Mouse (Mus musculus) midbrain, postnatal 0 days (tissue): ENCODE data around the gene Slc35a5. TPM values are rescaled to one million over a fixed set of nuclear protein-coding genes. Genes with fewer than 3 reads are reported as not detected.

Experiments
- ATAC-seq: fragments of 200-750 bp; cut with Nextera tagmentation; 2 replicates; pipeline ENCODE4 v1.8.0; 2017; ENCODE audit warnings: moderate number of reproducible peaks, mild to moderate bottlenecking, moderate TSS enrichment, moderate library complexity; ENCODE audit not compliant: low FRiP score
- DNase-seq: peaks from one replicate; pipeline ENCODE4 v3.0.0-alpha.2; 2015; ENCODE audit warnings: low spot score
- H3K27ac ChIP-seq: fragments of 300-500 bp; sonication (generic); 2 replicates; pipeline ENCODE4 v1.5.1; 2014; ENCODE audit warnings: low read depth, mild to moderate bottlenecking, low read length, mixed read lengths
- H3K27me3 ChIP-seq: fragments of 300-500 bp; sonication (generic); 2 replicates; pipeline ENCODE4 v1.6.1; 2014; ENCODE audit warnings: low read length, control low read depth, mixed read lengths; ENCODE audit not compliant: insufficient read depth
- H3K36me3 ChIP-seq: fragments of 300-500 bp; sonication (generic); 2 replicates; pipeline ENCODE4 v1.6.1; 2014; ENCODE audit warnings: low read length, control low read depth, mixed read lengths; ENCODE audit not compliant: insufficient read depth
- H3K4me1 ChIP-seq: fragments of 300-500 bp; sonication (generic); 2 replicates; pipeline ENCODE4 v1.6.1; 2014; ENCODE audit warnings: mild to moderate bottlenecking, control low read depth, antibody characterized with exemption, low read length, mixed read lengths; ENCODE audit not compliant: insufficient read depth
- H3K4me2 ChIP-seq: fragments of 300-500 bp; sonication (generic); 2 replicates; pipeline ENCODE4 v1.6.1; 2014; ENCODE audit warnings: low read depth, mild to moderate bottlenecking, low read length, mixed read lengths; ENCODE audit not compliant: poor library complexity, severe bottlenecking
- H3K4me3 ChIP-seq: fragments of 300-500 bp; sonication (generic); 2 replicates; pipeline ENCODE4 v1.5.1; 2014; ENCODE audit warnings: low read depth, mild to moderate bottlenecking, low read length, moderate library complexity
- H3K9ac ChIP-seq: fragments of 300-500 bp; sonication (generic); replicated peaks from 2 replicates; pipeline ENCODE4 v1.6.1; 2014; ENCODE audit warnings: mild to moderate bottlenecking, low read length, moderate library complexity, mixed read lengths; ENCODE audit not compliant: poor library complexity, severe bottlenecking
- H3K9me3 ChIP-seq: fragments of 300-500 bp; sonication (generic); 2 replicates; pipeline ENCODE4 v1.6.1; 2016; ENCODE audit warnings: low read length, control low read depth
- CTCF ChIP-seq: IDR thresholded peaks from 2 replicates; pipeline ENCODE4 v1.5.1; 2016; ENCODE audit warnings: antibody characterized with exemption, mild to moderate bottlenecking
- WGBS: fragments of 180-500 bp; shearing (Covaris S2); extraction: QIAGEN DNeasy Blood & Tissue Kit; methylation state at CpG from one replicate; pipeline ENCODE4 v1.1.7; 2014; 5-methylcytosine and 5-hydroxymethylcytosine counted together
- polyA plus RNA-seq: library from polyadenylated mRNA; unstranded; fragments of >200 nt; fragmentation: Nextera tagmentation; extraction: Ambion mirVana; gene quantifications from 2 replicates; pipeline ENCODE4 v1.2.1, GENCODE M21; 2015
- total RNA-seq: library from RNA; depleted of rRNA; stranded (reverse); fragments of >200 nt; gene quantifications from 2 replicates; pipeline ENCODE4 v1.2.3, GENCODE M21; 2014

Slc35a5 gene
- total and polyA plus RNA-seq, 2 experiments from 2014 or later = 30.3 to 35.0 TPM

DNA sequence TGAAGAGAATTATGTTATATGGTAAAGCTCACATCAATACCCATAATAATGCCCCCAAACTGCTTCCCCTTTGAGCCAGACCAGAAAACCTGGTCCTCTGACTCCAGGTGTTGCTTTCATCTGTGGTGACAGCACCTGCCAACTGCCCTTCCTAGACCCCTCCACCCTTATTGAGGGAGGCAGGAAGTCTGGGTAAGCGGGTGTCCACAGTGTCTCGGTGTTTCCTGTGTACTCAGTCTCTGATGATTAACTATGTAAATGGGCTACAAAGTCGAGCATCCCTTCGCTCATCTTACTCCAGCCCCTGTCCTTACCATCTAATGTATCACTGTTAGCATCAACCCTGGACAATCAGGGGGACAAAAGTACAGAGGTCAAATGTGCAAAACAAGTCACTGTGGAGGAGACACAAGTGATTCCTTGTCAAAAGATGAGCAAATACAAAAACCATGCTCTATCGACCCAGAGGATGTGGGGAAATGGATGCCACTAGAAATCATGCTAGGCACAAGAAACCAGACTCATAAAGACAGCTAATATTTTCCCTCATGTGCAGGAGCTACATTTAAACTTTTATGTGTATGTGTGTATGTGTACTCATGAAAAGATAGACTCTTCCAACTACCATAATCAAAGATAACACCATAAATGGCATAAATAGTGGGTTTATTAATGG is 50.2 kb downstream of the Slc35a5 start:
- no peak overlapping the region for H3K4me3 ChIP-seq
- DNase-seq (no peak), ATAC-seq (no peak)
- H3K4me1 ChIP-seq = no peaks in the 10 kb centered on the region
- no peaks in the 10 kb centered on the region for H3K27me3 ChIP-seq
- H3K9ac ChIP-seq = no peak overlapping the region
- TF ChIP-seq CTCF = no peak
- H3K36me3 ChIP-seq = no peaks in the 10 kb centered on the region
- H3K4me2 ChIP-seq = no peak overlapping the region
- no peaks in the 10 kb centered on the region for H3K9me3 ChIP-seq
- WGBS = 78% methylated on average over 5 of the region's 5 CpGs
- no peak overlapping the region for H3K27ac ChIP-seq

GRCm38 (mm10) chr16:45104993-45105392 is 53.5 kb downstream of the Slc35a5 start:
- Histone ChIP-seq H3K27me3 (no peaks in the 10 kb centered on the region), H3K4me1 (no peaks in the 10 kb centered on the region), H3K9ac (no peak overlapping the region), H3K36me3 (no peaks in the 10 kb centered on the region), H3K27ac (no peak overlapping the region), H3K4me2 (no peak overlapping the region), H3K4me3 (no peak overlapping the region), H3K9me3 (no peaks in the 10 kb centered on the region)
- no peak for DNase-seq
- 65% methylated on average over 3 of the region's 3 CpGs for WGBS
- no peak for TF ChIP-seq CTCF
- ATAC-seq = no peak

DNA sequence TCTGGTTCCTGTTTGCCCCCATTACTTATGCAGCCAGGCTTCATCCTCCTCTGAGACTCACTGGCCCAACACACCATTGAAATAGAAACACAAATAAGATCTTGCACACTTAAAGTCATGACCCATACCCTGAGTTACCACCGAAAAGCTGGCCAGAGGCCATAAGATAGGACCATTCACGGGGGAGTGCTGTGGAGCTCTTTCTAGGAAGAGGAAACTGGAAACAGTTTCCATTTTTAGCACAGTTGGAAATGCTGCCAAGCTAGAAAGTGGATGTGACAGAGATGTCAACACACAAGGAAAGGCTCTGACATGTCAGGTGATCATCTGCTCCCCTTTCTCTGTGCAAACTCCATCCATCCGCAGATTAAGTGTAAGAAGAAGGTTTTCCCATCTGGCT is 57.6 kb downstream of the Slc35a5 start:
- Histone ChIP-seq H3K27me3 (no peaks in the 10 kb centered on the region), H3K4me2 (no peak overlapping the region), H3K9me3 (no peaks in the 10 kb centered on the region), H3K4me1 (no peaks in the 10 kb centered on the region), H3K9ac (no peak overlapping the region), H3K27ac (no peak overlapping the region), H3K36me3 (no peaks in the 10 kb centered on the region), H3K4me3 (no peak overlapping the region)
- DNase-seq = no peak
- 72% methylated on average over 3 of the region's 3 CpGs for WGBS
- TF ChIP-seq CTCF = no peak
- ATAC-seq = no peak

DNA sequence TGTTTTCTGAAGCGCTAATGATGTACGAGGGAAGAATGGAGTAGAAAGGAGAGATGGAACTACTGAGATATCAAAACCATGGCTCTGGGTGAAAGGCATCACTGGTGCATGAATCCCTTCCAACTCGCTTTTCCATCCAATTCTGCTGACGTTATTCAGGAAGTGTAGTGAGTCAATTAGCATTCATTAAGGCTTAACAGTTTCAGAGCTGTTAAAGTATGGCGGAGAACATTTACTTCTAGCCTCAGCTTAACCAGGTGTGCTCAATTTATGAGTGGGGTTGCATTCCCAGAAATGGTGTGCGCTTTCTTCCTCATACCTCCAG is 59.7 kb downstream of the Slc35a5 start:
- no peak overlapping the region for H3K4me3 ChIP-seq
- 72% methylated on average over 6 of the region's 6 CpGs for WGBS
- H3K9me3 ChIP-seq = no peaks in the 10 kb centered on the region
- no peak overlapping the region for H3K27ac ChIP-seq
- DNase-seq = peak; percentile 24
- no peak overlapping the region for H3K9ac ChIP-seq
- no peaks in the 10 kb centered on the region for H3K36me3 ChIP-seq
- no peak overlapping the region for H3K4me2 ChIP-seq
- no peak for TF ChIP-seq CTCF
- 0 out of 2 replicates have a peak, but pooled peaks cover 4% of the 10 kb centered on the region for H3K4me1 ChIP-seq
- no peak for ATAC-seq
- H3K27me3 ChIP-seq = no peaks in the 10 kb centered on the region

DNA sequence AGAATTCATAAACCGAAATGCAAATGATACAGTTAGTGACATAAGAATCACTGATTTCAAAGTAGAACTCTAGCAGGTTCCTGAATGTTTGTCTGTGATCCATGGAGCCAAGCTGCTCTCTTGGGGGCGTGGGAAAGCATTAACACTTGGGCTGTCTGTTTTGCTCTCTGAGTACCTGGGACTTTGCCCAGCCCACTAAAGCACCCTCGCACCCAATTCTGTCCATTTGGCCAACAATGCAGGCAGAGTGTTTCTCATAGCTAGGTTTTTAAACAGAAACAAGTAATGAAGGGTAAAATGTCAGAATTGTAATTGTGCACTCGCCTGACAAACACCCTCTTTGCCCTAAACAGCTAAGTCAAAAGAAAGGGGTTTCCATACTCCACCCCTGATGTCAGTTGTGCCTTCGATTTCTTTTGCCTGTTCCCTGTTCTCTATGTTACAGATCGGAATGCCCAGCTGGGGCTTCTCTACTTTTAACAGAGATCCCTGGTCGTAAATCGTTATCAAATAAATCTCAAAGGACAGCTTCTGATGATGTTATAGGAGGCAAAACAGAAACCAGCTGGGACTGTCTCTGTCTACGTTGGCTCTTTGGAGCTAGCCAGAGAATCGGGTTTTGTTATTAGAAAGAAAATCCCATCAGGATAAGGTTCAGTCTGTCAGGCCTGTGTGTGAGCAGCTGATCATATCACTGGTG is 60.2 kb downstream of the Slc35a5 start:
- Histone ChIP-seq H3K36me3 (no peaks in the 10 kb centered on the region), H3K27me3 (no peaks in the 10 kb centered on the region), H3K9ac (no peak overlapping the region), H3K4me1 (0 out of 2 replicates have a peak, but pooled peaks cover 4% of the 10 kb centered on the region), H3K4me2 (no peak overlapping the region), H3K4me3 (no peak overlapping the region), H3K27ac (no peak overlapping the region), H3K9me3 (no peaks in the 10 kb centered on the region)
- DNase-seq = no peak
- WGBS = 77% methylated on average over 10 of the region's 10 CpGs
- TF ChIP-seq CTCF = no peak
- no peak for ATAC-seq

GRCm38 (mm10) chr16:45097467-45097866 is 61.0 kb downstream of the Slc35a5 start:
- H3K36me3 ChIP-seq = no peaks in the 10 kb centered on the region
- no peak overlapping the region for H3K9ac ChIP-seq
- ATAC-seq = no peak
- 97% methylated on average over 2 of the region's 2 CpGs for WGBS
- H3K4me1 ChIP-seq = 0 out of 2 replicates have a peak, but pooled peaks cover 4% of the 10 kb centered on the region
- no peak overlapping the region for H3K4me2 ChIP-seq
- H3K4me3 ChIP-seq = no peak overlapping the region
- no peaks in the 10 kb centered on the region for H3K9me3 ChIP-seq
- DNase-seq = no peak
- H3K27me3 ChIP-seq = no peaks in the 10 kb centered on the region
- H3K27ac ChIP-seq = no peak overlapping the region
- no peak for TF ChIP-seq CTCF
